Mouse (Mus musculus) ovary, postnatal 36 days (tissue): ENCODE results near the gene Socs1.

ENCODE experiments used
- DNase-seq: peaks from one replicate; pipeline ENCODE4 v3.0.0; 2022; ENCODE audit warnings: low spot score, mixed read lengths

The Socs1 gene

DNA sequence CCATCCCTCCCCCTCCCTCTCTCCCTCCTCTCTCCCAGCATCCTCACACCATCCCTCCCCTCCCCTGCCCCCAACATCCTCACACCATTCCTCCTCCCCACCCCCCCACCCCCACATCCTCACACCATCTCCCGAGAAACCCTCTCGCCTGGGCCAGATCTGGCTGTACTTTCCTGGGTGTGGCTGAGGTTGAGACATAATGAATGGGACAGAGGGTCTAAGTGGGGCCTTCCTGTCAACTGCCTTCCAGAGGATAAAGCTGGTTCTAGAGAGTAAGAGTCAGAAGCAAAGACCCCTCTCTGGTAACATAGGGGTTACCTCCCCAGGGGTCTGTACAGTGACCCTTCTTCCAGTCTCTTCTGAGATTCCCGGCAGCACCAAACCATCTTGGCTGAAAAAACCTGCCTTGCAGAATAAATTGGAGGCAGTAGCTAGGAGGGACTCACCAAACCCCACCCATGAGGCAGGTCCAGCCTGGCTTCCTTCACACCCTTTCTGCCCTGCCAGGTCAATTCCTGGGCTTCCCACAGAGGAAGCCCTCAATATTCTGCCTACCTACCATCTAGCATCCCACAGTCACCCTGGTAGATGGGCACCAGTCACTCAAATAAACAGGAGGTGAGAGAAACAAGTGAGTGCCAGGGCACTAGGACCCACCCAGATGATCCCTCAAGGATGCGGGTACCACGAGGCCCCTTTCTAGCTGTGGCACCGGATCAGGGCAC lies 21.6 kb downstream of the Socs1 start:
- no peak for DNase-seq

DNA sequence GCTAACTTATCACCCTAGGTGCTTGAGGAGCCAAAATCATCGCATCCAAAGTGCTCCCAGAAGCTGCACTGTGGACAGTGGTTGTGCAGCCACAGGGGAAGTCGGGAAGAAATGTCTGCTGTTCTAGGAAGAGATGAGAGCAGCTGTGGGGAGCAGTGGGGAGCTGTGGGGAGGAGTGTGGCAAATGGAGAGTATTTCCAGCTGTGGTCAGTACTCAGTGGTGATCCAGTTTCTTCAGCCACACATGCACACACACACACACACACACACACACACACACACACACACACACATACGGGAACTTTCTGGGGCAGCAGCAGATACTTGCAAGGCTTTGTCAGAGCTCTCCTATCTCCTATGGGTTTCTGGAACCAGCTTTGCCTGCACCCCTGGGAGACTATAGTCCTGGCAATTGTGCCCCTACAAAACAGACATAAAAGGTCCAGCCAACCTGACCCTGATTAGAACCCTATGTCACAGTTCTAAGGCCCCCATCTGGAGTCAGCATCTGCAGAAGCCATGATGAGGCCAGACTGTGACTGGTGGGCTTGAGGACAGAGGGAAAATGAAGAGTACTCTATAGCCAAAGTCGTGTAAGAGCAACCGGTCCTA lies 22.7 kb downstream of the Socs1 start:
- no peak for DNase-seq

DNA sequence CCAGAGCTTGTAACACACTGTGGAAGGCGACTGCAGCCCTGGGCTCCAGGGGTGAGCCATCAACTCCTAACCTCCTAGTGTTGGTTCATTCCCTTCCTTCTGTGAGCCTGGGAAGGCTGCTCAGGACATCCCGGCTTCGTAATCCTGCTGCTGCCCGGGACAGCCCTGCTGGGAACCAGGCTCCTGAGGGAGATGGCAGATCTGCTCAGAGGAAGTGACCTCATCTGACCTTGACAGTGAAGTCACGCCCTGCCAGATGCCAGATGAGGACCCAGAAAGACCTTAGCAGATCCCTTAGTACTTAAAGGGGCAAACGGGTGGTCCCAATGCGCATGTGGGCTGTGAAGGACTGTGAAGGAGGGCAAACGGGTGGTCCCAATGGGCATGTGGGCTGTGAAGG lies 24.2 kb downstream of the Socs1 start:
- no peak for DNase-seq

DNA sequence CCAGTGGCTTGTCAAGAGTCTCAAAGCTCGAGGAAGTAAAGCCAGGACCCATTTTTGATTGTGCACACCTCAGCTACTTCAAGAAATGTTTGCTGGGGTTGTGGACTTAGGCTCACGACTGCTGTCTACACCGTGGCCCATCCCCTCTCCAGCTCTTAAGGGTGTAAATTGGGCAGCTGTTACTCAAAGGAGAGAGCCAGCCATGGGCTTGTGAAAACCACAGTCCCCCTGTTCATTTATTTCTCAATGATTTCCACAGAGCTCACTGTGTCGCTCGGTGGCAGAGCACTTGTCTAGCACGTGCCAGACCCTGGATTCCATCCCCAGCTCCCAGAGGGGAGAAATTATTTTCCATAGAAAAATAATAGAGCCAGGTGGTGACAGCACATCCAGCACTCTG lies 29.2 kb downstream of the Socs1 start:
- no peak for DNase-seq

DNA sequence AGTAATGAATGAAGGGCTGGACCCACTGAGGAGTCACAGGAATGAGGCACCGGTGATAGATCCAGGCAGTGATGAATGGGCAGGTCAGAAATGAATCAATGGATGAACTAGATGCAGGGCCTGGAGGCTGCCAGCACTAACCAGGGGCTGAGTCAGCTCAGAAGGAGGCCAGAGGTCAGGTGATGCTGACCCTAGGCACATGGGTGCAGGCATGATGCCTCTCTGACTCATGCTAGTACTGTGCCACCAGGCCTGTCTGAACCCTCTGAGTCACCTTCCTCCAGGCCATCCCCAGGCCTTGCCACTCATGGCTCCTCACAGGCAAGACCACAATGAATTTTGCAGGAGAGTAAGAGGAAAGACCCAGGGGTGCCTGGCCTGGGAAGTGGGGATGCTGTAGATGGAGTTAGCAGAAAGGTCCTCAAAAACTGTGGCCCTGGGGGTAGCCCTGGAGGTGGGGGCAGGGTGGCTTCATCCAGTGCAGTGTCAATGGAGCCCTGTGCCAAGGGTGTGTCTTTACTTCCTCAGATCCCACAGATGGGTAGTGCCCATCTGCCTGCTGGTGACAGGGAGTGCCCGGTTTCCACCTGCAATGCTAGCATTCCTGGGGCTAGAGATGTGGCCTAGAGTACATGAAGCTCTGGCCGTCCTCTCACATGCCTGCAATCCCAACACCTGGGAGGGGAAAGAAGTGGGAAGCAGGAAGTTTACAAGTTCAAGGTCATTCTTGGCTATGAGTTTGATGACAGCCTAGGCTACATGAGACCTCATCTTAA lies 30.6 kb downstream of the Socs1 start:
- DNase-seq, result no peak

DNA sequence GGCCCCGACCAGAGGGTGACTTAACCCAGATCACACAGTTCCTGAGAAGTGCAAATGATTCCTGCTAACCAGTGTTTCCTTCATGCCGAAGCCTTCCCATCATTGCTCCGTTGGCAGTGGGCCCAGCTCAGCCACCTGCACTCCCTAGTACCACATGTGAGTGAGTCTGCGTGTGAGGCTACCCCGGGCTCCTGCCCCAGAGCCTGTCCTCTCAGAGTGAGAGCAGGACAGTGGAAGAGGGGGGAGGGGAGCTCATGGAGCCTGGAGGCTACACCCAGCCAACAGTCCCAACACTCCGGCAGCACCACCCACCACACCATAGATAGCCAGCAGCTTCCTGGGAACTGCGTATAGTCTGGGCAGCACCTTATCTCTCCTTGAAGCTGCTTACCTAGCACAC lies 35.5 kb downstream of the Socs1 start:
- DNase-seq, result no peak

DNA sequence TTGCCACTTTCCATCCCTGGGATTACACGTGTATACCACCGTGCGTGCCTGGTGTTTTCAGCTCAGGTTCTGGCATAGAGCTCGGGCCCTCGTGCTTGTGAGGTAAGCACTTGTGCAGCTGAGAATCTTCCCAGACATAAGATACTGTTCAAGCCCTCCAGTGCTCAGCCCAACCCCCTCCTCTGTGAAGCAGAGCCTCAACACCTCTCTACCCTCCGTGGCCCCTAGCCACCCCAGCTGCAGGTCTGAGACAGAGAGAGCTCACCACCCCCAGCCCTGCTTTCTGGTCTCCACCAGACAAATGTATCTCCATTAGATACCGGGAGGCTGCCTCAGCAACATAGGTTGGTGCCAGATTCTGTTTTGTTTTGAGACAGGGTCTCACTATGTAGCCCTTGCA lies 36.1 kb downstream of the Socs1 start:
- no peak for DNase-seq

DNA sequence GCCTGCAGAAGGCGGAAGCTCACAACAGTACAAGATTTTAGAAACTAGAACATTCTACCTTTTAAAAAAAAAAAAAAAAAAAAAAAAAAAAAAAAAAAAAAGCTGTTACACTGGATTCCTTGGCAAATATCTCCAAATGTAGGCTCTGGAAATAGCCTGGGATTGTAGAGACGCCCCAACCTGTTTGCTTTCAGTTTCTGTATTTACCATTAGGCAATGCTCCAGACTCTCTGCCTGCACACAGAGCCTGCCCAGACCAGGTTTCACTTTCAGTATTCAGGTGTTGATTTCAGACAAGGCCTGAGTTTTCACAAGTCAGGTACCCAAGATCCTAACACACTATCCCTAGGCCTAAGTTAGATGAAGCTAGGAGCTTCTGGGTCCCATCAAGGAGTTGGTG lies 44.3 kb downstream of the Socs1 start:
- DNase-seq, result no peak

DNA sequence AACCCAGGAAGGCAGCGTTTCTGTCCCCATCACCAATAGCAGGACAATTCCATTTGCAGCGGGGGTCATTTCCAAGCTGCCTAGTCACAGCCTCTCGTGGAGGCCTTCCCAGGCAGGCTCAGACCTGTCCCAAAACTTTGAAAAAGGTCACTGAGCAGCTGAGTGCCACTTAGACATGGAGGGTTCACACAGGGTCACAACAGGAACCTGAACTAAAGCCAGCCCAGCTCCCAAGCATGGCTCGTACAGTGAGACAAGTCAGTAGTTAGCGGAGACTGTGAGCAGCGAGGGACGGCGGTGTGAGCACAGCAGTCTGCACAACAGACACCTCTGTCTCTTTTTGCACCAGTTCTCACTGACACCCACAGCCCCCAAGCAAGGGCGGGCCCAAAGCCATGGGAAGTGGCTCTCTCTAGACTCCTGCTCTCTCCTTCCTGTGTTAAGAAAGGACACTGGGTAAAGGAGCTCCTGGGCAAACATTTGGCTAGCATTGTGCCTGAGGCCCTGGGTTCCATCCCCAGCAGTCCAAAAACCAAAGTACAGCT lies 45.4 kb downstream of the Socs1 start:
- no peak for DNase-seq

DNA sequence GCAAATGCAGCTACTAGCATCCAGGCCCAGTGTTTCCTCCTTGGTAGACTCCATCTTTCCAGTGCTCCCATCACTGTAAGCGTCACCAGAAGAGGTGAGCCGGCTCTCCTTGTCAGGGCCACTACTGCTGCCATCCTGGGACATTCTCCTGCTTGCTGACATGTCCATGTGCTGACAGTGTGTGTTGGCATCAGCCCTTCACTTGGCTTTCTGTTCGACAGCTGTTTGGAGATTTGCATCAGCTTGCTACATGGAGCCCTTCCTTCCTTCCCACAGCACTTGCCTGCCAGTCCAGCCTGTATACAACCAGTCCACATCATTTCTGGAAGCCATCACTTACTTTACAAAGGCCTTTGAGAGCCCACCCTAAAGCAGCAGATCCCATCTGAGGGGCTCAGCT lies 46.5 kb downstream of the Socs1 start:
- DNase-seq, result no peak

DNA sequence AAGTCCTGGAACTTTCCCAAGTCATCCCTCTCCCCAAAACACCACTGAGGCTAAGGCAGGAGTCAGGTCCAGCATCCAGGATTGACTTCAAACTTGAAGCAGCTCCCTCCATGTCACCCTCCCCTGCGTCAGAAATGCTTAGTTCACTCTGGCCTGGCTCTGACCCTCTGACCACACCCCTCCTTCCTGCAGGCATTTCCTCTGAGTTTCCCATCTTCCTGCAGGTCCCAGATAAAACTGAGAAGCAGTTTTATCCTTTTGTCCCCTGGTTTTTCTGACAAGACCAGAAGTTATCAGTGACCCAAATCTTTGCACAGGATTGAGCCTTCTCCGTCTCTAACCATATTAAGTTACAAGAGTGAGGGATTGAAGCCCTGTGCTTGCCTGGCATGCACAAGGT lies 47.8 kb downstream of the Socs1 start:
- no peak for DNase-seq

DNA sequence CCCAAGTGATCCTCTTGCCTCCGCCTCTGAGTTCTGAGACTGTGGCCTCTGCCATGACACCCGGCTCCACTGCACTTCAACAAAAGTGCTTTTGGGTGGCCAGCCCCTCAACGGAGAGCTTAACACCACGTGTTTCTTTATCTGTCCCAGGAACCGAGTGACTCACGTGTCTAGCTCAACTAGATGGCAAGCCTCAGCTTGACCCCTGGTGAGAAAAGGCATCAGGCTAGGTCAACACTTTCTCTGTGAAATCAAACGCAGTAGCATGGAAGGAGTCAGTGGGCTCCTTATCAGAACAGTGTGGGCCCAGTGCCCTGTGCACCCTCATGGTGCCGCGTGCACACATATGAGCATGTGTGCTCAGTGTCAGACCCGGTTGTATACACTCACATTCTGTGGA lies 49.0 kb downstream of the Socs1 start:
- DNase-seq, result no peak

DNA sequence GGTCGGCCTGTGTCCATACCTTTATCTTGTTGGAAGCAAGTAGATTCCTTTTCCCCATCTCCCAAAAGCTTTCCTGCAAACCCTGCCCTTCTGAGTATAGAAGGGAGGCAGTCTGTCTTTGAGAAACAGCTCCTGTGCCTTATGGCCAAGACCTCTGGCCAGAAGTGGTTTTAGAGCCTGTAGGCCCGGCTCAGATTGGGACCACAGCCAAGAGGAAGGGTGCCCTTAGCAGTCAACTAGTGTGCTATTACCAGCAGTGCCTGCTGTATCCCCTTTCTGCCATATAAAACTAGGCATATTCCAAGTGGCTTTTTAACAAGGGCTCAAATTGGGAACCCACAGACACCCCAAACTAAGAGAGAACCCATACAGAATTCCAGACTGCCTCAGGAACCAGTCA lies 49.6 kb downstream of the Socs1 start:
- DNase-seq, result no peak

DNA sequence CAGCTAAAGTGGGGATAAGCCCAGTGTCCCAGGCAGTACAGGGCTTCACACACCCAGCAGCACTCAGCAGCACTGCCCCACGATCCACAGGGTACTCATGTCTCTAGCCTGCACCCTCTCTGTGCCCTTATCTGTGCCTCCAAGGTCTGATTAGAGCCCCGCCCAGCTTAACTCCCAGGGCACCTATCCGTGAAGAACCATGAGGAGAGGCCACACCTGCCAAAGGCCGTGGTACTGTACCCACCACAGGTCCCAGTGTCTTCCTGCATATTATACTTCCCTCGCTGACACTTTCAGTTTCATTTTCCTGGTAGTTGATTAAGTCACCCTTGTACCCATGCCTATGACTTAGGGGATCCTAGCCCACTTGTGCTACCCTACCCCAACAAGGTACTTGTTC lies 52.9 kb downstream of the Socs1 start:
- no peak for DNase-seq
